Mouse (Mus musculus) 3134 (cell line): ENCODE results near the gene Ptp4a2.

Experiments
- DNase-seq: peaks from one replicate; pipeline ENCODE4 v3.0.0-alpha.2; 2011; ENCODE audit warnings: low spot score; ENCODE audit not compliant: insufficient read length; ENCODE audit errors: extremely low read depth

The Ptp4a2 gene

DNA sequence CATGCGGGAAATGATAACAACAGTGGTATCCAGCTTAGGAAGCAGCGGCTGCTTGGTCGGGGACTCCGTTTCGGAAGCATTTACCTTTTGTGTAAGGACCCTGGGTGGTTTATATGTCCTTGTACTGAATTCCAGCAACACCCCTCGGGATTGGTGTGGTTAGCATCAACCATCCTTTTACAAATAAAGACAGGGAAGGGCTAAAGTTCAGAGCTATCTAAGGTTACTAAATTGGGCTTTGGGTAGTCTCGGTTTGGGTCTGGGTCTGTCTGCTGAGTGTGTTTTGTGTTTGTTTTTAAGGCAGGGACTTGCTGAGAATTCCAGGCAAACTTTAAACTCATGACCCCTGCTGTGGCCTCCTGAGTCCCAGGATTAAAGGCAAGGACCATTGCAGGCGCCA lies 15.2 kb upstream of the Ptp4a2 start:
- no peak for DNase-seq

DNA sequence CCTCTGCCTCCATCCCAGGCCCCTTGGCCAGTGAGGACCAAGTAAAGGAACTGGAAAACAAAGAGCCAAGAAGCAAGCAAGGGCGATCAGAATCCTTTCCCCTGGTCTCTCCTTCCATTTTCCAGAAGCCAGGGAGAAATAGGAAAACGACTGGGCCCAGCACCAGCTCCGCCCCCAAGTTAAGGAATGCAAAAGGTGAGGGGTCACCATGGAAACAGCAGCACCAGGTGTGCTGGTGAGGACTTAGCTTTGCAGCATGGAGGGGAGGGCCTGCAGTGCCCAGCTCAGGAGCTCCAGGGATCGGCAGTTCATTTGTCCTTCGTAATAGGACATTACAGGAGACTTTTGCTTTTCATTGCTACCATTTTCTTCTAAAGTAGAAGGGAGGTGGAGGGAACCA lies 13.0 kb upstream of the Ptp4a2 start:
- no peak for DNase-seq

DNA sequence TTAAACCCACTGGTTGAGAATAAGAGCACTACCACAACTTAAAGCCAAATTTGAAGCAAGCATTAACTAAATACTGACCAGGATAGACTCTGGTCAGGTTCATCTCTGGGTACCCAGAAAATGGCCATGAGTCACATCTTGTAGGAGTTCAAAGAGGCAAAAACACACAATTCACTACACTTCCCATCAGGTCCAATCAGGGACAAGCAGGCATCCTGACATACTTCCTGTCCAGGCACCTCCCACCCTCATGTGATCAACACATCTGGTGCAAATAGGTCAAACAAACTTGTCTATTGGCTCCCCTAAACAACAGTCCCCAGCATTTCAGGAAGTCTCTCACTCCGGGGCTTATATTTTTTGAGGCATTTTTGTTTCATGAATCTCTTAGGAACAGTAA lies 7.7 kb upstream of the Ptp4a2 start:
- DNase-seq = no peak

DNA sequence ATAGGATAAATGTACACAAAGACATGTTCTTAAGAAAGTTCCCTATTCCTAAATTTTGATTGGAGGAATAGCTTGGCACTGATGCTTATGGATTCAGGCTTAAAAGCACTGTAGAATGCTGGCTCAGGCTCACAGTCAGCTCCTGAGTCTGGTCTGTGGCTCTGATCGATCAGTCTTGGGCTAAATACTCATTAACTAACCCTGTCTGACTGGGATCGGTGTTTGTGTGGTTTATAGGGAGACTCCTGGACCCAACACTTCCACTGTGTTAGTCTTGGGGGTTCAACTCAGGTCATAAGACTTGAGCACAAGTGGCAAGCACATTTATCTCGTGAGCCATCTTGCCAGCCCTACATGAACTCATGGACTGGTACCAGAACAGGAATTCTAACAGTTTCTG lies 6.0 kb upstream of the Ptp4a2 start:
- DNase-seq = no peak

DNA sequence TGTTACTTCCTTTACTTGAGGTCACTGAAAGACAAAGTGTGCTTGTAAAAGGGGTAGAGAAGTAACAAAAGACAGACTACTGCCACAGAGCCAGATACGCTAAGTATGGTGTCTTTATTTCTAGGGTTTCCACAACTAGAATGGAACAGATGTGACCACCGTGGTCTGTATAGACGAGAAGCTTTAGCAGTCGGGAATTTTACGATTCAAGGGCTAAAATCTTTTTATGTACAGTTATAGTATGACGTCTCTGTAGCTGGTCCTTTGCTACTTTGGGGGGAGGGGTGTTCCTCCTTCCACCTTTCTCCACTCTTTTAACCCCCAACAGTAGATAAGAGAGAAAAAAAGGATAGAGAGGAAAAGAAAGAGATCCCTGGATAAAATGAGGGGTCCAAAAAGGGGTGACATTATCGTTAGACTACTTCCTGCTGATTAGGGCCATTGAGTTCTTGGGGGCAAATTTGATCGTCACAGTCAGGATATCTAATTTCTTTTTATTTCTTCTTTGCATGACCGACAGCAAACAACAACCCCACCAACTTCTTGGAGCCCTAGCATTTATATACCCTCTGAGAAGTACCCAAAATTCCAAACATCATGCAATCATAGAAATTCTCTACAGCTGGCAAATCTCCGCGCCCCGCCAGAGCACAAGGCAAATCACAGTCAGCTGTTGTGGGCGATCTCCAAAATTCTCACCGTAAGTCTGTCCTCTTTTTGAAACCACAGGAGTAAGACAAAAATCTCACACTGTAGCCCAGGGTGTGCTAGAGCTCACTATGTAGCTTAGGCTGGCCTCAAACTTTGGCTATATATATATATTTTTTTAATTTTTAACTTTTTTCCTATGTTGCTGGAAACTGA lies 818 bp downstream of the Ptp4a2 start:
- DNase-seq = no peak

DNA sequence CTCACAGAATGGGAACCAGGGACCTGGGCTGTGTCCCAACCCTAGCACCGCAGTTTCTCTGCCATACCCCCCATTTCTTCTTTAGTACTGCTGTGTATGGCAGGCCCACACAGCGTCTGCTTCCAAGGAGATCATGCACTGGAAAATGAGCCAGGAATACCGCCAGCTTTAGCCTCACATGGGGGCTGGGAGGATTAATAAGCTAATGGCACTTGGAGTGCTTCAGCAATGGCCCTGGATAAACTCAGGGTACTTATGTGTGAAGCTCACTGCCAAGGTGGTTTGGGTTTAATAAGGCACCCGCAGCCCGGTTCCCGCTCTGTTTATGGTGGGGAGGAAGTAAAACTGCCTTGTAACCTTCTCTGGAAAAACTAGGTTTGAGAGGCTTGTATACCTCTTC lies 6.6 kb downstream of the Ptp4a2 start:
- DNase-seq = no peak

DNA sequence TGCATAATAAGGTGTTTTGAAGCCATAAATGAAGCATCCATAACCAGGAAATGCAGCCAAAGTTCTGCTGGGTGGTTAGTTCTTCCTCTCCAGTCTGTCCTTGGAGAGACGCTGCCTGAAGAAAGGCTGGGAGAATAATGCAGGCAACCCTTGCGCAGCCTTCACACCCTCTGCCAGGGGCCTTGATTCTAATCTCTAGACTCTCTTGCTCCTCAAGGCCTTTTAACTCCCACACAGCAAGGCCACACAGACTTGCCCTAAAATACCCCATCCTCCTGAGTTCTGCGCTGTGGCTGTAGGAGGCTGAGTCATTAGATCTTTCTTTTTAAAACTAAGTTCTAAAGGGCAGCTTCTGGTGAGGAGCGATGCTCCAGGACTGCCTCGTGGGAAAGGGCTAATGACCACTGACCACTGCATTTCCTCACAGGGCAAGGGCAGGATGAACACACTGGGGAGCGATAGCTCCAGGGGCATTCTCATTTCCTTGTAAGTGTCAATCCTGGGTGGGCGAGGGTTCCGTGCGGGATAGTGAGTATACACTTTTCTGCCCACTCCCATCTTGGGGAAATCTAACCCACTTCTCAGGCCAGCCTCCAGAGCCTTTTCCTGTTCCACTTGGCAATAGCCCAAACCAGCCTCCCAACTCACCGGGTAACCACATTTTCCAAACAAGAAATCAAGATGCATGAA lies 7.6 kb downstream of the Ptp4a2 start:
- peak; percentile 60 for DNase-seq

DNA sequence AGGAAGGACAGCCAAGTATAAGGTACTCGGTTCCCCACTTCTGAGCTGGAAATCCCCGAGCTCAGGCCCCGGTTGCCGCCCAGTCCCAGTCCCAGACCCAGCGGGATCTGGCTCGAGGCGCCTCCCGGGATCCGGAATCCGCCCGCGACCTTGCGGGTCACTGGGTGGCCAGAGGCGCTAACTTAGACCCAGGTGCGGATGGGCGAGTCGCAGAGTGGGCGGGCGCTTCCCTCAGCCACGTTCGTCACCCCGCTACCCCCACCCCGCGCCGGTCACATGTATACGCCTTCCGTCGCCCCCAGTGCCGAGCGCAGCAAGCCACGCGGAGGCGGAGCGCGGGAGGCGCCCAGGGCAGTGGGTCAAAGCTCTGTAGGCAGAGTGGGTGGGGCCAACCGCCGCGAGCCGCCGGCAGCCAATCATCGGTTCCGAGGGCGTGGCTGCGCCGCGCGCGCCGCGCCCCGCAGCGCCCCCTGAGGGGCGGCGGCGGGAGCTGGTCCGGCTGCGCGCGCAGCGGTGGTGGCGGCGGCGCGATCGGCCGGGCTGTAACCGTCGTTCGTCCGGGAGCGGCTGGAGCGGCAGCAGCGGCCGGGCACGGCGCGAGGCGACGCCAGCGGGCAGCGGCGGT lies 8.8 kb downstream of the Ptp4a2 start:
- DNase-seq = peak; percentile 98

DNA sequence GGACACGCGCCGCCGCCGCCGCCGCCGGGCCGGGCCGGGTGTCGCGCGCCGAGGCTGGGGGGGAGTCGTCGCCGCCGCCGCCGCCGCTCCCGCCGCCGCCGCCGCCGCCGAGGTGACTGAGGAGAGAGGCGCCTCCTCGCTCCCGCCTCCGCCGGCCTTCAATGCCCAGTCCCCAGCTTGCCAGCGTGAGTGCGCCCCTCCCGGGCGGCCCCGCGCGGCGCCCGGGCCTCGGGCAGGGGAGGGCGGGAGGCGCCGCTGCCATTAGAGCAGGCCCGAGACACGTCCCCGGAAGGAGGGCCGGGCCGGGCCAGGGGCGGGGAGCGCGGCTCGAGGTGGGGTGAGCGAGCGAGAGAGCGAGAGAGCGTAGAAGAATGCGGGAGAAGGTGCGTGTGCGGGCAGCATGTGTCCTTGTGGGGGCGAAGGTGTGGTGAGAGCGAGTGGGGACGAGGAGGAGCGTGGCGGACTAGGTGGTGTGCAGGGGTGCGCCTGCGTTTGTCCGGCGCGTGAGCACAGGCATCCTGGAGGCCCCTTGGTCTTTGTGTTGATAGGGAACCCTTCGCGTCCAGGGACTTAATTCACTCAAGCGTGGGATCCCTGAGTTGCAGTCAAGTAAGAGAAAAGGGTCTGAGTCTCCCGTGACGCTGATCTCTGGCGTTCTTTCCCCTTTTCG lies 9.5 kb downstream of the Ptp4a2 start:
- peak; percentile 82 for DNase-seq

DNA sequence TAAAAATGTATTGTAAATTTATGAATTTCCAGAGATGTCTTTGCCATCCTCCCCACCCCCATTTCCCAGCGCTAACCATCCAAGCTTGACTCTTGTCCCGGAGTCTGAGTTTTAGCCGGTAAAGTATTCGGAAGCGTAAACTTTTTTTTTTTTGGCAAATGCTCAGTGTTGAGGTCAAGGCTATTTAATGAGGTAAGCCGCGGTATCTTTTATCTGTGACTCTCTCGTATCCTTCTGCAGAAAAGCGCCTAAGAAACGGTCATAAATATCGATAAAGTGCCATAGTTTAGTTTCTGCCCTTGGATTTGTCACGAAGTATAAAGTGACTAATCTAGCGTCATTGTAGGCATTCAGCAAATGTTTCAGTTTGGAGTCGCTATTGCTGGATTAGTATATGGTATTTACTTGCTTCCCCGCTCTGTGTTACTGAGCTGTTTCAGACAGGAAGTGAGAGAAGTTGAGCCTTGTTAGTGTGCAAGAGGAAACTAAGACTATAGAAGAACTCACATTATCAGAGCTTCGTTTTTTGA lies 10.1 kb downstream of the Ptp4a2 start:
- DNase-seq = no peak

DNA sequence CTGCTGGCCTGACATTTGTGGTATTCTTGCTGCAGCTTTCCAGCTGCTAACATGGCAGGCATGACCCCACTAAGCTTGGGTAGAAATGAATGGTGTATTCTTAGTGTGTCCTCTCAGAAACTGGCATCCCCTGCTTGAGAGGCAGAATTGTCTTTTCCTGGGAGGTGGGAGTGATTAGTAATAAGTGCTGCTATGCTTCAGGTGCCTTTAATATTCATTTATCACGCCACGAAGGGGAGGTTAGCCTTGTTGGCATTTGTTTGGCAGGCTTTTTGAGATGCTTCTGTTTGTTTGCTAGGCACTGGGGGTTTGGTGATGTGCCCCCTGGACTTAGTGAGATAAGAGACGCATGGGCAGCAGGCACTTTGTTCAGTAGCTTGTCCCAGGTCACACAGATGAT lies 11.3 kb downstream of the Ptp4a2 start:
- no peak for DNase-seq

DNA sequence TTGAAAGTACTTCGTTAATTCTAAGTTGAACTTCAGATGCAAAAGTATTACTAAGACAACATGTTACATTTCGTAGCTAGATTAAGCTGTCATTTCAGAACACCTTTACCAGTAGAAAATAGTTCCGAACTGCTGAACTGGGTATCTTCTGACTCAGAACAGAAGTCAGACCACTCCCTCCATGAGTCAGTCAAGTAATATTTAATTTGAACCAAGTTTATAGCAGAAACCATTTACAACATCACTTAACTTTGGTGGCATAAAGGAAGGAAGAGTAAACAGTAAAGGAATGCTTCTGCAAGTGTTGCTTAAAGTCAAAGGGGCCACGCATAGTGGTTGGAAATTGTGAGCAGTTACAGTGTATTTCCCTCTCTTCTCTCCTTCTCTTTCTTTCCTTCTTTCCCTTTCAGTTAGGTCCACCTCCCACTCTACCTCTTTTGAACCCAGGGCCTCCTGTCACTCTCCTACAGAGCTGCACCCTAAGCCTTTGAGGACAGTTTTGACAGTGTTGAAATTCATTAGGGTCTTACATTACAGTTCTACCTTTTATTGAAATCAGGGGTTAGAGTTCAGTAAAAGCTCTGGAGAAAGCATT lies 12.3 kb downstream of the Ptp4a2 start:
- DNase-seq = peak; percentile 47

DNA sequence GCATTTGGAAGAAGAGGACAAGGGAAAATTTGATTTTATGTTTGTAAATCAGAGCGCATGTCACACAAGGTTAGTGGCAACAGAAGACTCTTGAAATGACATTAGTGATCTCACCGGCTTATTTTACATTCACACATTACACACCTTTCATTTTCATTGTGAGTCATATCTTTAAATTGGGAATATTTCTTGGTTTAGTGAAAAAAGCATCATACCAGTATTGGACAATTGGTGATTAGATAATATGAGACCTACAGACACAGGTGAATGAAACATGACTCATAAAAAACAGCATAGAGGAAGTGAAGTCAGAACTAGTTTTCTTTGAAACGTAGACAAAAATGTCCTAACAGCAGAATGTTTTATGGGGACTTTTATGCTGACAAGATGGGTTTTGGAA lies 16.6 kb downstream of the Ptp4a2 start:
- no peak for DNase-seq

DNA sequence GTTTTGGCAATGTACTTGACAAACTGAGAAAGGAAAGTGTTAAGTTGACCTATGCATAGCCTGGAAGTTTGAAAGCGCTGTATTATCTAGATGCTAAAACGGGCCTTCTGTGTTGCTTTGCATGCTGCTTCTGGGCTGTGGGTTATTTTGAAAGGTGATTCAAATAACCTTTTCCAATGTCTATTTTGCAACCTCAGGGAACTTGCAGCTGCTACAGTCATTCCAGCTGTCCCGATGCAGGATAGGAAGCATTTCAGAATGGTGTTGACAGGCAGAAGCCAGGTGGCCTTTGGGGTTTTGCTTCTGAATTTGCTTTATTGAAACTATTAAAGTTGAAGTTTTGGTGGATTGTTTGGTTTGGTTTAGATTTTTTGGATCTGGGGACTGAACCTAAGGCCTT lies 17.1 kb downstream of the Ptp4a2 start:
- DNase-seq = no peak

DNA sequence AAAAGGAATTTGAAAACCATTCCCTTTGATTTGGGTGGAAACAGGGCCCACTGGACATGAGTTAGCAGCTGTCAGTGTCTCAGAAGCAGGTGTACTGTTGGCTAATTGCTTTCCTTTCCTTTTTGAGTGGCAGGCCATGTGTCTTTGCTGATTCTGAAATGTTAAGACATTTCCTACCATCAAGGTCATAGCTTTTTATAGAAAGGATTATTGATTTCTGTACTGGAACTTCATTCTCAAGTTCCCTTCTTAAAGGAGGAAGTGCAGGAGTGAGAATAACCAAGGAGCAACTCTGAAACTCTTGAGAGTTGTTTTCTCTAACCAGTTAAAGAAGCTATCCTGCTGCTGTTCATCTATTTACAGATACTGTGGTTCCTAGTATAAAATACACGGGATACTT lies 18.8 kb downstream of the Ptp4a2 start:
- DNase-seq = no peak

DNA sequence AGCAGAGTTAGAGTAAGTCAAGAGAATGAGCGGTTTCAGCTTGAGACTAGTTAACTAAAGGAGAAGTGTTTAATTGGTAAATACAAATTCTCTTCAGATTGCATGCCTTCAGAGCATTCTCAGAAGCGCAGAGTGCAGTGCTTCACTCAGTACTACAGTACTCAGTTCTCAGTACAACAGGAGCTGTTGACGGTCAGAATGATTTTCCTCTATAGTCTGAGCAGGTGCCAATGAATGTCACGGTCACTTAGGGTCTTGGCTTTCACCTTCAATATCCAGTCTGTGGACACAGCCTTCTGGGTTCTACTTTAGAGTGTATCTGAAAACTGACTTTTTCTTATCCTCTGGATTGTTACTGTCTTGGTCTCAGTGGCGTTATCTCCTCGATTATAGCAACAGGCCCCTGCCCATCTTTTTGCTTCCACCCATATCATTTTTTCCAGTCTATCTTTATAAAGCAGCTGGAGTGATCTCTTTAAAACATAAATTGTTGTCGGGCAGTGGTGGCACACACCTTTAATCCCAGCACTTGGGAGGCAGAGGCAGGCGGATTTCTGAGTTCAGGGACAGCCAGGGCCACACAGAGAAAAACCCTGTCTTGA lies 19.4 kb downstream of the Ptp4a2 start:
- DNase-seq = no peak

DNA sequence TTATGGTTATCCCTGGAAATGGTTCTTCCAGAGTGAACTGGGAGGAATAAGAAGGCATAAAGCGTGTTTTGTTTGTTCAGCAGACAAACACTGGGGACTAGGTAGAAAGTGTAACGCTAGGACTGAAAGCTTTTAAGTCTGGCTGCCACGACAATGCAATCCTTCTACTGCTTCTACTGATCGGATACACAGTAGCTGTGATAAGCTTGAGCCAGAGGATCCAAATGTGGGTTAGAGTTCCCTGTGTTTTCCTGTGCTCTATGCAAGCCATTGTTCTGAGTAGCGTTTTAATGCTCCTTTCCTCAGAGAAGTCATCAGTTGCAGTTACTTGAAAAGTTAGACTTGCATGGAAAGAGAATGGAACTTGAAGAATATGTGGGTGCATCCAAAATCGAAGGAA lies 23.6 kb downstream of the Ptp4a2 start:
- DNase-seq = no peak

DNA sequence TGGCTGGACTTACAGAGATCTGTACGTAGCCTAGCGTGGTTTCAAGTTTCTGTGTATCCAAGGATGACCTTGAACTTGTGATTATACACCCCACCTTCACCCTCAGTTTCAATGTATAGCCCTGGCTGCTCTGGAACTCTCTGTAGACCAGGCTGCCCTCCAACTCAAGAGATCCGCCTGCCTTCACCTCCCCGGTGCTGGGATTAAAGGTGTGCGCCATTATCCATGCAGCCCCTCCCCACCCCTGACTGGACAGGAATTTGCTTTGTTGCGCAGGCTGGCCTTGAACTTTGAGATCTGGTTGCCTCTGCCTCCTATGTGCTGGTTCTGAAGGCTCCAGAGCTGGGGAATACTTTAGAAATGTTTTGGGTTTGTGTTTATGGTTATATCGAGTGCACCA lies 24.3 kb downstream of the Ptp4a2 start:
- DNase-seq = no peak

DNA sequence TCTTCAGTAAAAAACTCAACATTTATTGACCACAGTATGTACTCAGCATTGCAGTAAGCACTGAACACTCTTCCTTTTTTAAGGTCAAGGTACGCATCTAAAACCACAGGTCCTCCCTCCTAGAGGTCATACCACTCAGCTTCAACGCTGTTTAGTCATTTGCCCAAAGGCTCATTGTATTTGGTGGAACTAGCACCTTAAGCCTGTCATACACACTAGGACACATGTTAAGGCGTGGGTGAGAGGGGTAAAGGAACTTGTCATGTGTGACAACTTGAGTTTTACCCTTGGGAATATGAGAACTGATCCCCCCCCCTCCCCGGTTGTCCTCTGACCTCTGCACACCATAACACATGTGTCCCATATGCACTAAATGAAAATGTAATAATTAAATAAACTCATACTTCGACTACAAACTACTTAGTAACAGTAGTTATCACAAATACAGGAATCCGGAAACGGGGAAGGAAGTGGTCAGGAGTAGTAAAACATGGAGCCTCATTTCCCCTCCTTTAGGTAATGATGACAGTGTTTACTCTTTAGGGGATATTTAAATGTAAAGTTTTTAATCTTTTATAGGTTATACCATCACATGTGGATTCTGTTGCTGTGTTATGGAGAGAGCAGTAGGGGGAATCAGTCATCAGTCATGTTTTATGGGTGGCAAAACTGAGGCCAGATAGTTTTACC lies 29.0 kb downstream of the Ptp4a2 start:
- no peak for DNase-seq

DNA sequence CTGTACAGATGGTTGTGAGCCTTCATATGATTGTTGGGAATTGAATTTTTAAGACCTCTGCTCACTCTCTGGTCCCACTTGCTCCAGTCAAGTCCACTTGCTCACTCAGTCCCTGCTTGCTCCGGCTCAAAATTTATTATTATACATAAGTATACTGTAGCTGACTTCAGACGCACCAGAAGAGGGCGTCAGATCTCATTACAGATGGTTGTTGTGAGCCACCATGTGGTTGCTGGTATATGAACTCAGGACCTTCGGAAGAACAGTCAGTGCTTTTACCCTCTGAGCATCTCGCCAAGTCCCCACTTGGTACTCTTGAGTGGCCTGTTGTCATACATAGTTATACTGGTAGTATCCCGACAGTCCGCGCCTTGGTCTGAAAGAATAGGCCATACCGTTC lies 35.8 kb downstream of the Ptp4a2 start:
- no peak for DNase-seq
